Mouse (Mus musculus) retina, postnatal 7 days (tissue): ENCODE measurements around the gene Gm10282.

ENCODE experiments used
- DNase-seq: peaks from one replicate; pipeline ENCODE4 v3.0.0-alpha.2; 2012; ENCODE audit warnings: low read depth, low spot score

The Gm10282 gene

DNA sequence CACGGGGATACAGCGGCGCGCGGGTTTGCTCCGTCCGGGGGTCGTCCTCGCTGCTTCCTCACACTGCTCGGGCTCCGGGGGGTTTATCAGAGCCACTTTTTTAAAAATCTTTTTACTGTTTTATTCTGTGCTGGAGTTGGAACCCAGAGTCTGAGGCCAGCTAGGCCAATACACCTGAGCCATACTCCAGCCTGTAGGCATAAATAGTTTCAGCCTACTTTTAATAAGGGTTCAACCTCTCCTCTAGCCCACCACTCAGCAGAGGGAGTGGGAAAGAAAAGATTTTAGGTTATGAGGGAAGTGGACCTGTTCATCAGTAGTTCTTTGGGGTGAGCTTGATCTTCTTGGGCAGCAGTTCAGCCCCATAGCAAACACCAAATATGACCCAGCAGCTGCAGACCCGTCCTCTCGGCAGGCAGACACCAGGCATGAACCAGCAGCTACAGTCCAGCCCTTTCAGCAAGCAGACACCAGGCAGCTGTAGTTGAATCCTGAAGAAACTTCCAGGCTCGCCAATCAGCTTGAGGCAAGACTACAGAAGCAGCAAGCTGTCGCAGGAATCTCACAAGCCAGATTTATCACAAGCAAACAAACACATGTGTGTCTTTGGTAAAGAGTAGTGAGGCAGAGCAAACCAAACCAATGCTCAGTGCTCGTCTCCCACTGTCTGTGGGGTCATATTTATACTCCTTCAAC is at the start of gene Gm10282:
Gm10282 (minus strand) TSS at position 51 of the 696 bp plus-strand sequence.
- no peak for DNase-seq

DNA sequence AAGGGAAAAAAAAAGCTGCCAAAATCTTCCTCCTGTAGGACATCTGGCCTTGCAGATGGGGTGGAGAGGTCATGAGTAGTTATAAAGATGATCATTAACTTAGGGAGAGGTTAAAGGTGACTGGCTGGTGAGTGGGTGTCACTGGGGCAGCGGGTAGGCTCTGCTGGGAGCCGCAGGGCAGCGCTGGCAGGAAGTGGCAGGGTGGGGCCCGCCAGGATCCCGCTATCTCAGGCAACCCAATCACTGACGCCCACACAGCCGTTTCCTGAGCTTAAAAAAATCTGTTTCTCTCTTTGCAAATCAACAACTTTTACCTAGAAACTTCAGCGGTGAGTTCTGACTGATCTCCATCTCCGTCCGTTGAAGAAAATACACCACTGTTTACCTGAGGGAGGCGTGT is 49.2 kb upstream of the Gm10282 start:
- DNase-seq, result no peak

GRCm38 (mm10) chr8:72353700-72354045 is 48.6 kb upstream of the Gm10282 start:
- no peak for DNase-seq

GRCm38 (mm10) chr8:72352951-72353699 is 48.1 kb upstream of the Gm10282 start:
- DNase-seq, result no peak

GRCm38 (mm10) chr8:72351405-72352005 is 46.4 kb upstream of the Gm10282 start:
- DNase-seq, result no peak

- DNase-seq, result no peak
These were observed 45.7 kb upstream of the Gm10282 start for GRCm38 (mm10) chr8:72350727-72351126.

DNA sequence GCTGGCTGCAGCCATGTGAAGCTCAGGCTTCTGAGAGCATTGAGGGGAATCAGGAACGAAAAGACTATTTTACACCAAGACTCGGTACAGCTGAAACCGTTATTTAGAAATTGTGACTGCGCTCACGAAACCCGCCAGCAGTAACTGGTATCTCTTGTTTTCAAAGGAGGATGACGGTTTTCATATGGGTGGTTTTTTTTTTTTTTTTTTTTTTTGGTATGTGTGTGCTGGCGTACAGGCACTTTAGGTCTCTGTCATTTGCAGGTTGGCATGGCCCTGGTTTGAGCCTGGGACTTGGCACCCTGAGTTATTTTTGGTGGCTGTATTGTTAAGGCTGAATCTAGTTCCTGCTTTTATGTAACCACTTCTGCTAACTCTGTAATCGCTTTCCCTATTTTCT is 44.8 kb upstream of the Gm10282 start:
- no peak for DNase-seq

- no peak for DNase-seq
These were observed 43.9 kb upstream of the Gm10282 start for GRCm38 (mm10) chr8:72348956-72349355.

DNA sequence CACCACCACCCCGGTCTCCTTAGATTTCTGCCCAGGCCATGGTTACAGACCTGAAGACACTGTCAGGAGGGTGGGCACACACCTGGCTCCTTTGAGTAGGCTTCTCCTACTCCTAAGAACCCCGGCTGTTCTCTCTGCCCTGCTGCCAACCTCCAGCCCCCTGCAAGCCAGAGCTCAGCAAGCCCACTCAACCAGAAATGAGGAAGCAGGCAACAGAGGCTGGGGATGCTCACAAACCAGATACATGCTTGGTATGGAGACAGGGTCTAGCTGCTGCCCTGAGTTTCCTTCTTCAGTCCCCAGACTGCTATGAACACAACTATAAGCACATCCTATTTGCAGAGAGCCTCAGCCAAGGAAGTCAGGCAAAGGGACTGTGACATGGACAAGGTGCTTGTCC is 43.1 kb upstream of the Gm10282 start:
- no peak for DNase-seq

GRCm38 (mm10) chr8:72347553-72347952 is 42.5 kb upstream of the Gm10282 start:
- DNase-seq, result no peak

- no peak for DNase-seq
These were observed 38.7 kb upstream of the Gm10282 start for GRCm38 (mm10) chr8:72343725-72344124.

GRCm38 (mm10) chr8:72342556-72343300 is 37.7 kb upstream of the Gm10282 start:
- no peak for DNase-seq

DNA sequence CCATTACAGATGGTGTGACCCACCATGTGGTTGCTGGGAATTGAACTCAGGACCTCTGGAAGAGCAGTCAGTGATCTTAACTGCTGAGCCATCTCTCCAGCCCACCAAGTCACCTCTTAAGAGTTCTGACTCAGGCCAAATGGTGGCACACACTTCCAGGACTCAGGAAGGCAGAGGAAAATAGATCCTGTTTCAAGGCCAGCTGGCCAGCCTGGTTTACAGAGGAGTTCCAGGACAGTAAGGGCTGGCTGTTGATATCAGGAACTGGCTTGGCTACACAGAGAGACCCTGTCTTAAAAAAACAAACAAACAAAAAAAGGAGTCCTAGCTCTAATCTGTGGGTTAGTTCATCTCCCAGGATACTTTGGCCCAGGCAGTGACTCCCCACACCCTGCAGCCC is 32.0 kb upstream of the Gm10282 start:
- no peak for DNase-seq

GRCm38 (mm10) chr8:72336273-72336672 is 31.2 kb upstream of the Gm10282 start:
- DNase-seq, result no peak

DNA sequence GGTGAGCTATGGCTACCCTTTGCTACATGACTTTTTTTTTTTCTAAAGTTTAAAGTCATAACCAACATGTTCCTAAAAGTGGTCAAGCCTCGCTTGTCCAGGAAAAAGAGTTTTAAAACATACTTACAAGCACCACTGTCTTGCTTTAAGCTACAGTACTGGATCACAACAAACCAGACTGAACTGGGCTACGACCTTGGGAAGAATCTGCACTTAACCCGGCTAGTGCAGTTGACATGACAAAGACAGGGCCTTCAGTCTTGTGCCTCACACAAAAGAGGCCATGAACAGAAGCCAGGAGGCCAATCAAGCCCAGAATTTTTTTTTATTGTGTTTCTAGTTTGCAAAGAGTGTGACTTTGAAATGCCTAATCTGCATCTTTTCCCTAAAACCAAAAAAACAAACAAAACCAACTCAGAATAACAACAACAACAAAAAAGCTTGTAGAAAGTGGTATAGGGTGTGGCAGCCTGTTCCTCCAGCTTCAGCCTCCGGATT is 29.1 kb upstream of the Gm10282 start:
- no peak for DNase-seq

DNA sequence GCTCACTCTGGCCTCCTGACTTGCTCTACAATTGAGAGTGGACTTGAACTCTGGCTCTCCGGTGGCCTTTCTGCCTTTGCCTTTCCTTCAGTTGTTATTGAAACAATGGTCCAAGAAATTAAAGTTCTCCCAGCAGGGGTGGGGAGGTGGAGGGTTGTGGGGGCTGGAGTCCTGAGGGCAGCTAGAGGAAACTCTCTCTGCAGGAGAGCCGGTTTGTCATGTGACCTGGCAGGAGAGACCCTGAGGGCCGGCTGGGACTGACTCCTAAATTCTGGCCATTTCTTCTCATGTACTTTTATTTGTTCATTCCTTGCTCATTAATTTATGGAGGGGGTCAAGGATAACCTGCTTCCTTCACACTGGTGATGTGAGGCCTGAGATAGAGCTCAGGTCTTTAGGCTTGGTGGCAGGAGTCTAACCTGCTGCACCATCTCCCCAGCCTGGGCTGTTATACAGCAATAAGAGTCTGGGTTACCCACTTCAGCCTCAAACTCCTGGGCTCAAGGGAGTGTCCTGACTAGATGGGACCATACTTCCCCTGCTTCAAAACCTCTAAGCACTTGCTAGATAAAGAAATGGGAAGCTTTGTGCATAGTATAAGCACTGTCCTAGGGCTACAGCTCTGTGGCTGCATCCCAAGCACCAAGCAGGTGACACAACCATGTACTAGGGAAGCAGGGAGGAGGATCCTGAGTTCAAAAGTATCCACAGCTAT is 28.5 kb upstream of the Gm10282 start:
- no peak for DNase-seq

DNA sequence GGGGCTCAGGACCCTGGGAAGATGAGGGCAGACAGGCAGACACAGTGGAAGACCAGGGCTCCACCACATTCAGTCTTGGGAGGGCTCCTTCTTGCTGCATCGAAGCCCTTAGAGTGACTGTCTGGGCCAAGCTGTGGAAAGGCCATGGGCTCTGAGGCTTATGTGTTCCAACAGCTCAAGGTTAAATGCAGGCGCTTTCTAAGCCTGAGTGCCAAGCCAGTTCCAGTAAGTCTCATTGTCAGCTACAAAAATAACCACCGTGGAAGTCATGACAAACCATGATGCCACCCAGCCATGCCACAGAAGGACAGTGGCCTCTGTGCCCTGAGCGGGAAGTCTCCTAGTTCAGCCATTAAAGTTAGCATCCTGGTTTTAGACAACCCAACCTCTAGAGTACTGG is 26.6 kb upstream of the Gm10282 start:
- DNase-seq, result no peak

GRCm38 (mm10) chr8:72330806-72331516 is 25.9 kb upstream of the Gm10282 start:
- no peak for DNase-seq

DNA sequence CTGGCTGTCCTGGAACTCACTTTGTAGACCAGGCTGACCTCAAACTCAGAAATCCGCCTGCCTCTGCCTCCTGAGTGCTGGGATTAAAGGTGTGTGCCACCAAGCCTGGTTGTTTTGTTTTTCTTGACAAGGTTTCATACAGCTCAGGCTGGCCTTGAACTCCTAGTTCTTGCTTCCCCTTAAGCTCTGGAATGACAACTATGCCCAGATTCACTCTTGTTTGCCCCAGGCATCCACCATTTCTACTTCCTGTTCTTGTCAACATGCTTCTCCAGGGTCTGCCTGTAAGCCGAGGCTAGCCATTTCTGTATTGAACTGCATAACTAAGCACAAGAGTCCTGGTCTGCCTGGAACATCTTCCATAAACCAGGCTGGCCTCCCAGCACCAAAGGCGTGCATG is 24.1 kb upstream of the Gm10282 start:
- DNase-seq, result no peak

- DNase-seq, result no peak
These were observed 19.6 kb upstream of the Gm10282 start for GRCm38 (mm10) chr8:72324708-72325107.
